Mouse (Mus musculus): Measurements from ENCODE around the gene Gm18596. TPM values are rescaled to one million over a fixed set of nuclear protein-coding genes. Genes with fewer than 3 reads are reported as not detected.

The Gm18596 gene
- not detected in 2 replicates for polyA plus RNA-seq (2012; rRNA removed)

GRCm38 (mm10) chr10:77741924-77742688 lies at the start of gene Gm18596:
Gene Gm18596, minus strand, starts transcription at chr10:77742638.

DNA sequence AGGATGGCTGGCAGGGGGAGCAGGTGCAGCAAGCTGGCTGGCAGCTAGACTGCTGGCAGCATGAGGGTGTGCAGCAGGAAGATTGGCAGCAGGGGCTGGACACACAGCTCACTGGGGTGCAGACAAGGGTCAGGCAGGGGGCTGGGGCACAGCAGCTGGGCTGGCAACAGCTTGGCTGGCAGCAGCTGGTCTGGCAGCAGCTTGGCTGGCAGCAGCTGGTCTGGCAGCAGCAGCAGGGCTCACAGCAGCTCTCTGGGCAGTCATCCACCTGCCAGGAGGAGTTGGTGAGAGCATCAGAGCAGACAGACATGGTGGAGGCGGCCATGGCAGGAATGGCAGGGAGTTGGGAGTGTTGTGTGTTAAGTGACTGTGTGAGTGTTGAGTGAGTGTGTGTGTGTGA lies 45.4 kb upstream of the Gm18596 start, which contains the start of gene Gm7137:
Gm7137 (minus strand) TSS at position 325 of the 400 bp plus-strand sequence.

DNA sequence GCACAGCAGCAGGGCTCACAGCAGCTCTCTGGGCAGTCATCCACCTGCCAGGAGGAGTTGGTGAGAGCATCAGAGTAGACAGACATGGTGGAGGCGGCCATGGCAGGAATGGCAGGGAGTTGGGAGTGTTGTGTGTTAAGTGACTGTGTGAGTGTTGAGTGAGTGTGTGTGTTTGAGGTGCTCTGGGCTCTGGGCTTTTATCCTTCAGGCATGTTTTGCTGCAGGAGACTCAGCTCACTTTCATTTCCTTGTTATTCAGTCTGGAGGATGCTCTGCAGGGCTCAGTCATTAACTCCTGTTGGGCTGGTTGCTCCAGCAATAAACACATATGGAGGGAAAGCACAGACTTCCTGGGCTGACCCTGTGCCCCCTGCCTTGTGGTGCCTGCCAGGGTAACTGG lies 40.0 kb upstream of the Gm18596 start, which contains the start of gene Gm3250:
Gm3250 (minus strand) TSS at position 101 of the 400 bp plus-strand sequence.

GRCm38 (mm10) chr10:77776844-77777243 lies 34.4 kb upstream of the Gm18596 start, which contains the start of gene Gm7138:
Gene Gm7138, minus strand, starts transcription at chr10:77776944.

GRCm38 (mm10) chr10:77771225-77771624 lies 28.8 kb upstream of the Gm18596 start, which contains the start of gene Gm3238:
Gene Gm3238, minus strand, starts transcription at chr10:77771325.

GRCm38 (mm10) chr10:77759582-77759981 lies 17.1 kb upstream of the Gm18596 start, which contains the start of gene Gm3233:
Gene Gm3233, minus strand, starts transcription at chr10:77759682.

GRCm38 (mm10) chr10:77751254-77751653 lies 8.8 kb upstream of the Gm18596 start, which contains the start of gene Gm9736:
Gene Gm9736, minus strand, starts transcription at chr10:77751354.

DNA sequence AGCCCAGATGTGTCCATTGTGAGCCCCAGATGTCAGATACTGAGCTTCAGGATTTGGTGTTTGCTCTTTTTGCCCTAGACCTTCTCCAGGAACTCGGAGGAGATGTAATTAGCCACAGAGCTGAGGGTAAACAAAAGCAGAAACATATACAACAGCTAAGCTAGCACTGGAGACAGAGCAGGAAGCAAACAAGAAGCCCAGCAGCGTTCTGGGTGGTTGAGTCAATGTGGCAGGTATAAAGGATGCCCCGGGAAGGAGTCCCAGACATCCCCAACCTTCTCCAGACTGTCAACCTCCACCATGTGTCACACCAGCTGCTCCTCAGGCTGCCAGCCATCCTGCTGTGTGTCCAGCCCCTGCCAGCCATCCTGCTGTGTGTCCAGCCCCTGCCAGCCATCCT lies 16.3 kb downstream of the Gm18596 start, which contains the start of gene Gm10100:
Gm10100 (plus strand) TSS at position 301 of the 400 bp plus-strand sequence.

DNA sequence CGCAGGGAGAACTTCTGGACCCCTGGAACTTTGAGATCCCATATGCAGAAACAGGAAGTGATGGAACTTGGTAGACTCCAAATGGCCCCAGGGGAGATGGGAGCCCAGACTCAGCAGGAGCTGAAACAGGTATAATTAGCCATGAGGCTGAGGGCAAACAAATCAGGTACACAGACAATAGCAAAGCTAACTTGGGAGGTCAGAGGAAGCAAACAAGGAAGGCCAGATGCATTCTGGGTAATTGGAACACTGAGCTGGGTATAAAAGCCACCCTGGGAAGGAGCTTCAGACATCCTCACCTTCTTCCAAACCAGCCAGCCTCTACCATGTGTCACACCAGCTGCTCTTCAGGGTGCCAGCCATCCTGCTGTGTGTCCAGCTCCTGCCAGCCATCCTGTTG lies 22.1 kb downstream of the Gm18596 start, which contains the start of gene Krtap12-1:
Krtap12-1 (plus strand) TSS at position 301 of the 400 bp plus-strand sequence.

DNA sequence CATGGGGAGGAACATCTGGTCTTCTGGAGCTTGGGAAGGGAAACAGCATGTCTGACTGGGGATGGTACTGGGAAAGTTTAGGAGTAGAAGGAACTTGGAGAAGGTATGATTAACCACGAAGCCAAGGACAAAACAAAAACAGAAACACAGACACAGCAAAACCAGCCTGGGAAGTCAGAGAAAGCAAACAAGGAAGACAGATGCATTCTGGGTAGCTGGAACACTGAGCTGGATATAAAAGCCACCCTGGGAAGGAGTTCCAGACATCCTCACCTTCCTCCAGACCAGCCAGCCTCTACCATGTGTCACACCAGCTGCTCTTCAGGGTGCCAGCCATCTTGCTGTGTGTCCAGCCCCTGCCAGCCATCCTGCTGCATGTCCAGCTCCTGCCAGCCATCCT lies 26.9 kb downstream of the Gm18596 start, which contains the start of gene Gm10142:
Gm10142 (plus strand) TSS at position 301 of the 400 bp plus-strand sequence.

DNA sequence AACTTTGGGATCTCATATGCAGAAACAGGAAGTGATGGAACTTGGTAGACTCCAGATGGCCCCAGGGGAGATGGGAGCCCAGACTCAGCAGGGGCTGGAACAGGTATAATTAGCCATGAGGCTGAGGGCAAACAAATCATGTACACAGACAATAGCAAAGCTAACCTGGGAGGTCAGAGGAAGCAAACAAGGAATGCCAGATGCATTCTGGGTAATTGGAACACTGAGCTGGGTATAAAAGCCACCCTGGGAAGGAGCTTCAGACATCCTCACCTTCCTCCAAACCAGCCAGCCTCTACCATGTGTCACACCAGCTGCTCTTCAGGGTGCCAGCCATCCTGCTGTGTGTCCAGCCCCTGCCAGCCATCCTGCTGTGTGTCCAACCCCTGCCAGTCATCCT lies 31.3 kb downstream of the Gm18596 start, which contains the start of gene Gm10024:
Gm10024 (plus strand) TSS at position 301 of the 400 bp plus-strand sequence.

DNA sequence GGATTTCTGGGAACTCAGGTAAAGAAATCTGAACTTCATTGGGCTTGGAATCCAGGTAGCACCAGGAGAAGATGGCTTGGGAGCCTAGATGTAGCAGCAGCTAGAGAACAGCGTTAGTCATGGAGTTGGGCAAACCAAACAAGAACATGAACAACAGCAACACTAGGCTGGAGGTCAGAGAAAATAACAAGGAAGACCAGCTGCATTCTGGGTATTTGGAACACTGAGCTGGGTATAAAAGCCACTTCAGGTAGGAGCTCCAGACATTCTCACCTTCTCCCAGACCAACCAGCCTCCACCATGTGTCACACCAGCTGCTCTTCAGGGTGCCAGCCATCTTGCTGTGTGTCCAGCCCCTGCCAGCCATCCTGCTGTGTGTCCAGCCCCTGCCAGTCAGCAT lies 36.1 kb downstream of the Gm18596 start, which contains the start of gene Gm10272:
Gm10272 (plus strand) TSS at position 301 of the 400 bp plus-strand sequence.

DNA sequence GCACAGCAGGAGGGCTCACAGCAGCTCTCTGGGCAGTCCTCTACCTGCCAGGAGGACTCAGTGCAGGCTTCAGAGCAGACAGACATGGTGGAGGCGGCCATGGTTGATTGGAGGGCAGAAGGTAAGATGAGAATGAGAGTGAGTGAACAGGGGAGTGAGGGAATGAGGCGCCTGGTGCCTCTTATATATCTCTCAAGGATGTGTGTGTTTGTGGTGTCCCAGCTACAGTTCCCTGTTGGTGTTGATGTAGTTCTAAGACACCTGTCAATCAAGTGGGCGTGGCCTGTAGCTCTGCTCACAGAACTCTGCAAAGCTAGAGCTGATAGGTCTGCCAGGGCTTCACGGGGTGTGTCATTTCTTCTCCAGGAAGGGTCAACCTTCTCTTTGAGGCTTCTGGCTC lies 45.3 kb downstream of the Gm18596 start, which contains the start of gene Gm9508:
Gm9508 (minus strand) TSS at position 101 of the 400 bp plus-strand sequence.

Other genes with a start within 250 kb of the Gm18596 start
- 9.8 and 10.5 TPM in 2 replicates for gene Fam207a, start 226.9 kb downstream of the Gm18596 start, polyA plus RNA-seq (2012; rRNA removed)
- gene Itgb2, start 212.4 kb downstream of the Gm18596 start, polyA plus RNA-seq (2012; rRNA removed): 25.0 and 31.3 TPM in 2 replicates
- gene Pttg1ip, start 160.9 kb downstream of the Gm18596 start, polyA plus RNA-seq (2012; rRNA removed): 77.8 TPM in 2 replicates
- 123 and 134 TPM in 2 replicates for gene Sumo3, start 136.5 kb downstream of the Gm18596 start, polyA plus RNA-seq (2012; rRNA removed)
- 0.16 TPM in 1 of 2 replicates, not detected in the other for gene Gm49325, start 136.4 kb downstream of the Gm18596 start, polyA plus RNA-seq (2012; rRNA removed)
- 22.9 and 27.2 TPM in 2 replicates for gene Ube2g2, start 120.4 kb downstream of the Gm18596 start, polyA plus RNA-seq (2012; rRNA removed)
- gene Tspear, start 56.1 kb downstream of the Gm18596 start, polyA plus RNA-seq (2012; rRNA removed): 0.10 and 0.12 TPM in 2 replicates
- not detected in 2 replicates for gene Gm19402, start 51.9 kb downstream of the Gm18596 start, polyA plus RNA-seq (2012; rRNA removed)
- not detected in 2 replicates for gene Gm9508, start 45.4 kb downstream of the Gm18596 start, polyA plus RNA-seq (2012; rRNA removed)
- gene Gm10272, start 36.0 kb downstream of the Gm18596 start, polyA plus RNA-seq (2012; rRNA removed): not detected in 2 replicates
- gene Gm10024, start 31.2 kb downstream of the Gm18596 start, polyA plus RNA-seq (2012; rRNA removed): not detected in 2 replicates
- gene Gm10142, start 26.8 kb downstream of the Gm18596 start, polyA plus RNA-seq (2012; rRNA removed): not detected in 2 replicates
- not detected in 2 replicates for gene Krtap12-1, start 22.0 kb downstream of the Gm18596 start, polyA plus RNA-seq (2012; rRNA removed)
- gene Gm10100, start 16.2 kb downstream of the Gm18596 start, polyA plus RNA-seq (2012; rRNA removed): not detected in 2 replicates
- not detected in 2 replicates for gene Gm9736, start 8.7 kb upstream of the Gm18596 start, polyA plus RNA-seq (2012; rRNA removed)
- gene Gm3233, start 17.0 kb upstream of the Gm18596 start, polyA plus RNA-seq (2012; rRNA removed): not detected in 2 replicates
- not detected in 2 replicates for gene Gm3238, start 28.7 kb upstream of the Gm18596 start, polyA plus RNA-seq (2012; rRNA removed)
- not detected in 2 replicates for gene Gm7138, start 34.3 kb upstream of the Gm18596 start, polyA plus RNA-seq (2012; rRNA removed)
- gene Gm3250, start 39.9 kb upstream of the Gm18596 start, polyA plus RNA-seq (2012; rRNA removed): not detected in 2 replicates
- not detected in 2 replicates for gene Gm7137, start 45.6 kb upstream of the Gm18596 start, polyA plus RNA-seq (2012; rRNA removed)
- gene Gm9639, start 52.4 kb upstream of the Gm18596 start, polyA plus RNA-seq (2012; rRNA removed): not detected in 2 replicates
- gene Gm19668, start 56.5 kb upstream of the Gm18596 start, polyA plus RNA-seq (2012; rRNA removed): not detected in 2 replicates
- not detected in 2 replicates for gene Gm9507, start 69.2 kb upstream of the Gm18596 start, polyA plus RNA-seq (2012; rRNA removed)
- gene Gm2696, start 72.0 kb upstream of the Gm18596 start, polyA plus RNA-seq (2012; rRNA removed): not detected in 2 replicates
- gene Krtap10-4, start 84.5 kb upstream of the Gm18596 start, polyA plus RNA-seq (2012; rRNA removed): not detected in 2 replicates
- gene Krtap10-10, start 93.3 kb upstream of the Gm18596 start, polyA plus RNA-seq (2012; rRNA removed): not detected in 2 replicates
- not detected in 2 replicates for gene Gm36176, start 104.2 kb upstream of the Gm18596 start, polyA plus RNA-seq (2012; rRNA removed)
- not detected in 2 replicates for gene Gm10318, start 110.2 kb upstream of the Gm18596 start, polyA plus RNA-seq (2012; rRNA removed)
- not detected in 2 replicates for gene Gm3285, start 119.3 kb upstream of the Gm18596 start, polyA plus RNA-seq (2012; rRNA removed)
- gene Lrrc3, start 159.9 kb upstream of the Gm18596 start, polyA plus RNA-seq (2012; rRNA removed): 17.4 and 18.2 TPM in 2 replicates
- 9.9 and 16.6 TPM in 2 replicates for gene Trpm2, start 227.9 kb upstream of the Gm18596 start, polyA plus RNA-seq (2012; rRNA removed)
- gene 1810043G02Rik, start 235.9 kb upstream of the Gm18596 start, polyA plus RNA-seq (2012; rRNA removed): 4.6 and 5.0 TPM in 2 replicates

Measured in liver, embryonic 18 days (tissue).